Mouse (Mus musculus) heart, adult 2 months (tissue): ENCODE data around the gene Siglec1.

Experiments used
- CTCF ChIP-seq: fragments of 200-600 bp; IDR thresholded peaks from 2 replicates; pipeline ENCODE4 v1.8.1; 2022; ENCODE audit warnings: antibody characterized with exemption, mild to moderate bottlenecking, moderate library complexity
- EP300 ChIP-seq: fragments of 200-500 bp; IDR thresholded peaks from 2 replicates; pipeline ENCODE4 v1.6.1; 2011; ENCODE audit warnings: low read depth, low read length, control low read depth; ENCODE audit not compliant: insufficient read depth
- POLR2A ChIP-seq: fragments of 200-500 bp; IDR thresholded peaks from 2 replicates; pipeline ENCODE4 v1.6.1; 2011; ENCODE audit warnings: mild to moderate bottlenecking, low read depth, low read length, control low read depth; ENCODE audit not compliant: insufficient read depth

DNA sequence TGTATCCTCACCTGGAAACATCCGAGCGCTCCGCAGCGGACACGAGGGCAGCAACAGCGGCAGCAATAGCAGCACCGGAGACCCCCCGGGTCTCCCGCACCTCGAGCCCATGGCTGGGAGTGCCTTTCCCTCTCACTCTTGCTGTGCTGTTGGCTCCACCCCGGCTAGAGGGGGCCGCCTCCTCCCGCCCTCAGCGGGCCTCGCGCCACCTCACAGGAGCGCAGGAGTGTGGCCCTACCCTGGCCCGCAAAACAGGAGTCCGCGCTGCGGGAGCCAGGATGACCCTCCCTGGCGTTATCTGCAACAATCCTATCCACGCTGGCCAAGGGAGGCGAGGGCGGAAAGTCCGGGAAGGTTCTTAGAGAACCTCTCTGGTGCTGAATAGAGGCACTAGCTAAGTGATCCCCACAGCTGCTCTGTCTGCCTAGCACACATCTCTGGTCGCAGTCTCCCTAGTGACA lies 23.1 kb downstream of the Siglec1 start, which contains the start of gene Adam33:
- no peak for TF ChIP-seq CTCF
- no peak for TF ChIP-seq POLR2A
- TF ChIP-seq EP300, result no peak
